9 mouse cellular contexts compared by ENCODE assay signal in genomic region chr14:7791532-7792159, GRCm38 (mm10). TPM values are rescaled to one million over a fixed set of nuclear protein-coding genes. Genes with fewer than 3 reads are reported as not detected.
DNase-seq lines count a peak whose midpoint lies in the region; ATAC-seq and TF ChIP-seq lines count a peak whose summit lies in the region.
"Had no signal": no experiment of that assay in that cellular context is flagged by ENCODE, and none has a peak within 500 bp of the region (broad histone marks: within the 10 kb centered on the region; RNA-seq: fewer than 3 reads in every experiment).

Gene Gm26661 (plus strand): TSS chr14:7791587.

- 2% methylated on average over 30 of the region's 30 CpGs for WGBS in forebrain, postnatal 0 days
- 2% methylated on average over 30 of the region's 30 CpGs for WGBS in hindbrain, embryonic 12.5 days

- H3K36me3 ChIP-seq in forebrain, postnatal 0 days (ENCODE audit: insufficient read depth): no peaks in the 10 kb centered on the region
- H3K36me3 ChIP-seq in hindbrain, embryonic 12.5 days: no peaks in the 10 kb centered on the region

- no peak within 1 kb of the TSS for H3K27ac ChIP-seq in forebrain, postnatal 0 days (ENCODE audit: low read depth, low read length)
- H3K27ac ChIP-seq in hindbrain, embryonic 12.5 days: no peak within 1 kb of the TSS

- H3K9ac ChIP-seq in forebrain, postnatal 0 days: peak within 1 kb of the TSS; percentile 51
- peak within 1 kb of the TSS; percentile 58 for H3K9ac ChIP-seq in hindbrain, embryonic 12.5 days

- ATAC-seq in forebrain, postnatal 0 days: peak; percentile 88
- ATAC-seq in hindbrain, embryonic 12.5 days (ENCODE audit: low FRiP score): peak; percentile 80
- peak; percentile 76 for ATAC-seq in megakaryocyte, adult 5-6 weeks (ENCODE audit: poor library complexity, severe bottlenecking)

- H3K4me2 ChIP-seq in forebrain, postnatal 0 days (ENCODE audit: low read depth): peak within 1 kb of the TSS; percentile 81
- H3K4me2 ChIP-seq in hindbrain, embryonic 12.5 days (replicated peaks): peak within 1 kb of the TSS; percentile 82

- no peak; the same call in 1 of the 2 replicates for TF ChIP-seq CTCF in forebrain, postnatal 0 days (IDR thresholded peaks at IDR 0.05; ENCODE audit: low read depth)

- H3K4me1 ChIP-seq in forebrain, postnatal 0 days (ENCODE audit: insufficient read depth): 0 out of 2 replicates have a peak, but pooled peaks cover 3% of the 10 kb centered on the region
- H3K4me1 ChIP-seq in hindbrain, embryonic 12.5 days: peaks cover 9% of the 10 kb centered on the region

- H3K9me3 ChIP-seq in forebrain, postnatal 0 days (ENCODE audit: low read length): no peaks in the 10 kb centered on the region
- H3K9me3 ChIP-seq in hindbrain, embryonic 12.5 days (replicated peaks): no peaks in the 10 kb centered on the region

- H3K27me3 ChIP-seq in forebrain, postnatal 0 days (ENCODE audit: insufficient read depth, low read length): no peaks in the 10 kb centered on the region
- peaks cover 4% of the 10 kb centered on the region for H3K27me3 ChIP-seq in hindbrain, embryonic 12.5 days

- H3K4me3 ChIP-seq in forebrain, postnatal 0 days (ENCODE audit: low read depth, low read length): peak within 1 kb of the TSS; percentile 40
- peak within 1 kb of the TSS; percentile 39 for H3K4me3 ChIP-seq in hindbrain, embryonic 12.5 days

- peak; percentile 97 for DNase-seq in R1 (ENCODE audit: low read depth, low spot score)
- peak; percentile 53 to 60 for DNase-seq in cerebellum, adult 18-20 months
- peak; percentile 57 for DNase-seq in forebrain, postnatal 0 days
- peak; percentile 29 to 43 for DNase-seq in left cerebral cortex, adult 18-20 months (ENCODE audit: low spot score in 2 of 2)
- DNase-seq in right cerebral cortex, adult 18-20 months: peak; percentile 53
- DNase-seq in urinary bladder, postnatal 4 days (ENCODE audit: low spot score in 2 of 2): peak; percentile 46 to 75

RNA-seq across cellular contexts. Expression of gene Gm26661, which starts in this region (rescaled TPM):
- not detected in 2 replicates for total RNA-seq in forebrain, postnatal 0 days (2014; rRNA removed)
- polyA plus RNA-seq in forebrain, postnatal 0 days (2015; fragmentation: Nextera tagmentation; extraction: Ambion mirVana): not detected in 2 replicates
- polyA plus RNA-seq in hindbrain, embryonic 12.5 days (2016; fragmentation: Nextera tagmentation; extraction: Ambion mirVana): not detected in 2 replicates
- total RNA-seq in left cerebral cortex, adult 18-20 months (2021): not detected
- not detected in 2 replicates for total RNA-seq in megakaryocyte, adult 5-6 weeks (2015)
- not detected in 2 replicates for total RNA-seq in megakaryocyte, adult 5-6 weeks (2017)
- polyA plus RNA-seq: frontal cortex, adult 2 months had no signal

Comparison
In these comparisons a context has a peak if more than half of its experiments do, and no peak if none do; other contexts are left out.
1. Peak in DNase-seq, ATAC-seq, H3K4me3 ChIP-seq, H3K9ac ChIP-seq and H3K4me2 ChIP-seq in forebrain, postnatal 0 days; RNA of the gene not detected or under 1 TPM.
2. Peak in ATAC-seq, H3K4me3 ChIP-seq, H3K9ac ChIP-seq and H3K4me2 ChIP-seq in hindbrain, embryonic 12.5 days; RNA of the gene not detected or under 1 TPM.
3. Peak in DNase-seq in left cerebral cortex, adult 18-20 months; RNA of the gene not detected or under 1 TPM.
4. Peak in ATAC-seq in megakaryocyte, adult 5-6 weeks; RNA of the gene not detected or under 1 TPM.
5. DNase-seq: peak in every context shown above with its lines; median percentile 97 in R1; 60 in urinary bladder, postnatal 4 days; 57 in forebrain, postnatal 0 days; 56 in cerebellum, adult 18-20 months; 53 in right cerebral cortex, adult 18-20 months; 36 in left cerebral cortex, adult 18-20 months.